19 mouse cellular contexts compared by ENCODE assay signal in genomic region chr2:164641881-164642673, GRCm38 (mm10). TPM values are rescaled to one million over a fixed set of nuclear protein-coding genes. Genes with fewer than 3 reads are reported as not detected.
DNase-seq lines count a peak whose midpoint lies in the region; ATAC-seq and TF ChIP-seq lines count a peak whose summit lies in the region.
"Had no signal": no experiment of that assay in that cellular context is flagged by ENCODE, and none has a peak within 500 bp of the region (broad histone marks: within the 10 kb centered on the region; RNA-seq: fewer than 3 reads in every experiment).

No protein-coding gene starts in this region.

- DNase-seq in cerebellum, postnatal 10 days = peak; percentile 17 to 25
- no peak for DNase-seq in cerebellum, adult 11-12 months
- DNase-seq in kidney, postnatal 4 days = peak; percentile 31 to 49
- DNase-seq in midbrain, postnatal 0 days (ENCODE audit: low spot score) = peak; percentile 5
- DNase-seq in brain, adult 2 months (ENCODE audit: low read depth, low spot score) = peak; percentile 12
- DNase-seq in embryo, embryonic 9.5 days (ENCODE audit: extremely low spot score) = no peak
- DNase-seq: cerebellum, postnatal 36 days; gastrocnemius, postnatal 36 days; liver, postnatal 0 days; thymus, adult 2 months had no signal

- H3K4me3 ChIP-seq in kidney, embryonic 15.5 days (replicated peaks) = no peak overlapping the region
- H3K4me3 ChIP-seq in midbrain, postnatal 0 days (ENCODE audit: low read depth, low read length) = no peak overlapping the region
- H3K4me3 ChIP-seq in midbrain, embryonic 15.5 days = no peak overlapping the region
- H3K4me3 ChIP-seq: embryonic facial prominence, embryonic 12.5 days; heart, embryonic 12.5 days; limb, embryonic 15.5 days; midbrain, embryonic 10.5 days; neural tube, embryonic 15.5 days had no signal

- no peak for ATAC-seq in kidney, embryonic 15.5 days (replicated peaks; ENCODE audit: low FRiP score)
- no peak for ATAC-seq in midbrain, postnatal 0 days (ENCODE audit: low FRiP score)
- ATAC-seq in midbrain, embryonic 15.5 days (replicated peaks) = no peak
- ATAC-seq: liver, postnatal 0 days had no signal

- H3K4me1 ChIP-seq in kidney, embryonic 15.5 days = no peaks in the 10 kb centered on the region
- no peaks in the 10 kb centered on the region for H3K4me1 ChIP-seq in midbrain, postnatal 0 days (ENCODE audit: insufficient read depth, low read length)
- no peaks in the 10 kb centered on the region for H3K4me1 ChIP-seq in midbrain, embryonic 15.5 days
- H3K4me1 ChIP-seq: embryonic facial prominence, embryonic 12.5 days; heart, embryonic 12.5 days; limb, embryonic 15.5 days; midbrain, embryonic 10.5 days; neural tube, embryonic 15.5 days had no signal

- H3K9ac ChIP-seq in kidney, embryonic 15.5 days = no peak overlapping the region
- no peak overlapping the region for H3K9ac ChIP-seq in midbrain, postnatal 0 days (replicated peaks; ENCODE audit: low read length, poor library complexity, severe bottlenecking)
- no peak overlapping the region for H3K9ac ChIP-seq in midbrain, embryonic 15.5 days
- H3K9ac ChIP-seq: embryonic facial prominence, embryonic 12.5 days; heart, embryonic 12.5 days; limb, embryonic 15.5 days; liver, postnatal 0 days; neural tube, embryonic 15.5 days had no signal

- TF ChIP-seq CTCF in midbrain, postnatal 0 days (IDR thresholded peaks at IDR 0.05) = no peak

- H3K9me3 ChIP-seq in kidney, embryonic 15.5 days (replicated peaks) = no peaks in the 10 kb centered on the region
- H3K9me3 ChIP-seq in midbrain, postnatal 0 days (ENCODE audit: low read length) = no peaks in the 10 kb centered on the region; the same call in 1 of the 2 replicates
- H3K9me3 ChIP-seq in midbrain, embryonic 15.5 days = no peaks in the 10 kb centered on the region
- H3K9me3 ChIP-seq: embryonic facial prominence, embryonic 12.5 days; limb, embryonic 15.5 days; midbrain, embryonic 10.5 days; neural tube, embryonic 15.5 days had no signal

- H3K27ac ChIP-seq in kidney, embryonic 15.5 days = no peak overlapping the region
- no peak overlapping the region for H3K27ac ChIP-seq in midbrain, postnatal 0 days (ENCODE audit: low read depth, low read length)
- no peak overlapping the region for H3K27ac ChIP-seq in midbrain, embryonic 15.5 days
- H3K27ac ChIP-seq: embryonic facial prominence, embryonic 12.5 days; limb, embryonic 15.5 days; midbrain, embryonic 10.5 days; neural tube, embryonic 15.5 days had no signal

- H3K4me2 ChIP-seq in kidney, embryonic 15.5 days = no peak overlapping the region
- no peak overlapping the region for H3K4me2 ChIP-seq in midbrain, postnatal 0 days (ENCODE audit: low read depth, low read length, poor library complexity, severe bottlenecking)
- no peak overlapping the region for H3K4me2 ChIP-seq in midbrain, embryonic 15.5 days
- H3K4me2 ChIP-seq: embryonic facial prominence, embryonic 12.5 days; heart, embryonic 12.5 days; limb, embryonic 15.5 days; neural tube, embryonic 15.5 days had no signal

- WGBS in kidney, embryonic 15.5 days = 83% methylated on average over 13 of the region's 13 CpGs
- WGBS in midbrain, postnatal 0 days = 66% methylated on average over 13 of the region's 13 CpGs
- WGBS in midbrain, embryonic 15.5 days = 70% methylated on average over 13 of the region's 13 CpGs

- H3K27me3 ChIP-seq in kidney, embryonic 15.5 days = no peaks in the 10 kb centered on the region
- no peaks in the 10 kb centered on the region for H3K27me3 ChIP-seq in midbrain, postnatal 0 days (ENCODE audit: insufficient read depth, low read length)
- H3K27me3 ChIP-seq in midbrain, embryonic 15.5 days (replicated peaks) = no peaks in the 10 kb centered on the region
- H3K27me3 ChIP-seq: embryonic facial prominence, embryonic 12.5 days; heart, embryonic 12.5 days; limb, embryonic 15.5 days; neural tube, embryonic 15.5 days had no signal

- H3K36me3 ChIP-seq in kidney, embryonic 15.5 days = no peaks in the 10 kb centered on the region
- H3K36me3 ChIP-seq in midbrain, postnatal 0 days (ENCODE audit: insufficient read depth, low read length) = no peaks in the 10 kb centered on the region
- H3K36me3 ChIP-seq in midbrain, embryonic 15.5 days (replicated peaks) = no peaks in the 10 kb centered on the region
- H3K36me3 ChIP-seq: embryonic facial prominence, embryonic 12.5 days; heart, embryonic 12.5 days; limb, embryonic 15.5 days; midbrain, embryonic 10.5 days; neural tube, embryonic 15.5 days had no signal

RNA-seq across cellular contexts. Expression of gene Wfdc16, which starts 3.5 kb away (rescaled TPM):
- not detected in 2 replicates for polyA plus RNA-seq in kidney, embryonic 15.5 days (2015; fragmentation: Nextera tagmentation; extraction: Ambion mirVana)
- not detected in 2 replicates for total RNA-seq in midbrain, postnatal 0 days (2014; rRNA removed)
- not detected in 2 replicates for polyA plus RNA-seq in midbrain, postnatal 0 days (2015; fragmentation: Nextera tagmentation; extraction: Ambion mirVana)
- not detected in 2 replicates for polyA plus RNA-seq in midbrain, embryonic 15.5 days (2015; fragmentation: Nextera tagmentation; extraction: Ambion mirVana)
- total RNA-seq: adrenal gland, postnatal 4 days; gastrocnemius, postnatal 36 days; hematopoietic stem cell, adult 5-6 weeks had no signal
- polyA plus RNA-seq: embryonic facial prominence, embryonic 12.5 days; heart, embryonic 12.5 days; limb, embryonic 15.5 days; liver, postnatal 0 days; midbrain, embryonic 10.5 days; neural tube, embryonic 15.5 days; thymus, adult 2 months had no signal

RNA-seq across cellular contexts. Expression of gene Wfdc10, which starts 13.8 kb away (rescaled TPM):
- polyA plus RNA-seq in kidney, embryonic 15.5 days (2015; fragmentation: Nextera tagmentation; extraction: Ambion mirVana) = 0.41 TPM in 1 of 2 replicates, not detected in the other
- total RNA-seq in midbrain, postnatal 0 days (2014; rRNA removed) = 3.5 TPM in 1 of 2 replicates, not detected in the other
- 0.38 and 0.42 TPM in 2 replicates for polyA plus RNA-seq in midbrain, postnatal 0 days (2015; fragmentation: Nextera tagmentation; extraction: Ambion mirVana)
- polyA plus RNA-seq in midbrain, embryonic 15.5 days (2015; fragmentation: Nextera tagmentation; extraction: Ambion mirVana) = not detected in 2 replicates
- total RNA-seq: gastrocnemius, postnatal 36 days; hematopoietic stem cell, adult 5-6 weeks had no signal
- polyA plus RNA-seq: embryonic facial prominence, embryonic 12.5 days; heart, embryonic 12.5 days; limb, embryonic 15.5 days; liver, postnatal 0 days; midbrain, embryonic 10.5 days; neural tube, embryonic 15.5 days; thymus, adult 2 months had no signal

RNA-seq across cellular contexts. Expression of gene Wfdc9, which starts 14.3 kb away (rescaled TPM):
- polyA plus RNA-seq in kidney, embryonic 15.5 days (2015; fragmentation: Nextera tagmentation; extraction: Ambion mirVana) = not detected in 2 replicates
- not detected in 2 replicates for total RNA-seq in midbrain, postnatal 0 days (2014; rRNA removed)
- not detected in 2 replicates for polyA plus RNA-seq in midbrain, postnatal 0 days (2015; fragmentation: Nextera tagmentation; extraction: Ambion mirVana)
- 0.34 TPM in 1 of 2 replicates, not detected in the other for polyA plus RNA-seq in midbrain, embryonic 15.5 days (2015; fragmentation: Nextera tagmentation; extraction: Ambion mirVana)
- total RNA-seq: adrenal gland, postnatal 4 days; gastrocnemius, postnatal 36 days; hematopoietic stem cell, adult 5-6 weeks had no signal
- polyA plus RNA-seq: embryonic facial prominence, embryonic 12.5 days; heart, embryonic 12.5 days; limb, embryonic 15.5 days; liver, postnatal 0 days; midbrain, embryonic 10.5 days; neural tube, embryonic 15.5 days; thymus, adult 2 months had no signal

RNA-seq across cellular contexts. Expression of gene Wfdc8, which starts 28.7 kb away (rescaled TPM):
- not detected in 2 replicates for polyA plus RNA-seq in kidney, embryonic 15.5 days (2015; fragmentation: Nextera tagmentation; extraction: Ambion mirVana)
- 0.28 TPM in 1 of 2 replicates, not detected in the other for total RNA-seq in midbrain, postnatal 0 days (2014; rRNA removed)
- polyA plus RNA-seq in midbrain, postnatal 0 days (2015; fragmentation: Nextera tagmentation; extraction: Ambion mirVana) = not detected in 2 replicates
- not detected in 2 replicates for polyA plus RNA-seq in midbrain, embryonic 15.5 days (2015; fragmentation: Nextera tagmentation; extraction: Ambion mirVana)
- total RNA-seq: gastrocnemius, postnatal 36 days; hematopoietic stem cell, adult 5-6 weeks had no signal
- polyA plus RNA-seq: embryonic facial prominence, embryonic 12.5 days; heart, embryonic 12.5 days; limb, embryonic 15.5 days; liver, postnatal 0 days; midbrain, embryonic 10.5 days; neural tube, embryonic 15.5 days; thymus, adult 2 months had no signal

RNA-seq across cellular contexts. Expression of gene Wfdc6b, which starts 28.8 kb away (rescaled TPM):
- polyA plus RNA-seq in kidney, embryonic 15.5 days (2015; fragmentation: Nextera tagmentation; extraction: Ambion mirVana) = not detected in 2 replicates
- not detected in 2 replicates for total RNA-seq in midbrain, postnatal 0 days (2014; rRNA removed)
- polyA plus RNA-seq in midbrain, postnatal 0 days (2015; fragmentation: Nextera tagmentation; extraction: Ambion mirVana) = not detected in 2 replicates
- not detected in 2 replicates for polyA plus RNA-seq in midbrain, embryonic 15.5 days (2015; fragmentation: Nextera tagmentation; extraction: Ambion mirVana)
- total RNA-seq: adrenal gland, postnatal 4 days; gastrocnemius, postnatal 36 days; hematopoietic stem cell, adult 5-6 weeks had no signal
- polyA plus RNA-seq: embryonic facial prominence, embryonic 12.5 days; heart, embryonic 12.5 days; limb, embryonic 15.5 days; liver, postnatal 0 days; midbrain, embryonic 10.5 days; neural tube, embryonic 15.5 days; thymus, adult 2 months had no signal

Comparison
In these comparisons a context has a peak if more than half of its experiments do, and no peak if none do; other contexts are left out.
1. DNase-seq: peak in cerebellum, postnatal 10 days (2 of 2), kidney, postnatal 4 days (2 of 2), midbrain, postnatal 0 days (single experiment) and brain, adult 2 months (single experiment); none in cerebellum, adult 11-12 months (single experiment) and embryo, embryonic 9.5 days (single experiment).